Comparison of ENCODE assay signal across 8 mouse cellular contexts in the genomic region with DNA sequence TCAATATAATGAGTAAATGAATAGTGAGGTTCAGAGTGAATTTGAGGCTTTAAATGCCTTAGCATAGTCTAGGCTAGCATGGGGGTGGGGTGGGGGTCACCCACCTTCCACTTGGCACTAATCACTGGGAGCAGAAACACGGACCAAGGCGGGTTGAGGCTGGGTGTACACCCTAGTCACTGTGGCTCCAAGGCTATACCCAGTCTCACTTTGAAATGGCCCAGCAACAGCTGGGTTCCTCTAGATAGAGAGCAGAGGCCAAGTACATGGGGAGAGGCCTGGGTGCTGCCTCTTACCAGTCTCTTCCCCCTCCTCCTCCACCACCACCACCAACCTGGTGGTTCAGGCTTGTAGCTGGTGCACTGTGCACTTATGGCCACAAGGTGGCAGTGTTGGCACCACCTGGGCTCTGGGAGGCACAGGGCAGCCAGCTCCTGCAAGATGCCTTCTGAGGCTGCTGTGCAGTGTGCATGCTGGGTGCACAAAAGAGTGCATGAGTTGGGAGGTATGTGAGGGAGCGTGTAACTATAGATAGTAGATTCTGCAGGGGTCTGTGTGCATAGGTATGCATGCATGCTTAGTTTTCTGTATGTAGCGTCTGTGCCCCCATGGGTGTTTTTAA.
DNase-seq lines count a peak whose midpoint lies in the region; ATAC-seq and TF ChIP-seq lines count a peak whose summit lies in the region.

No protein-coding gene starts in this region.

- TF ChIP-seq POLR2A in CH12.LX (IDR thresholded peaks at IDR 0.05; ENCODE audit: low read depth, low read length) = no peak
- TF ChIP-seq POLR2A in testis, adult 2 months (IDR thresholded peaks at IDR 0.05; ENCODE audit: control insufficient read depth, low read depth, low read length) = no peak

- H3K4me2 ChIP-seq in CH12.LX (ENCODE audit: insufficient read depth, low read depth, poor library complexity, severe bottlenecking) = no peak overlapping the region
- no peak overlapping the region for H3K4me2 ChIP-seq in forebrain, embryonic 11.5 days (ENCODE audit: low read depth, low read length, severe bottlenecking)
- H3K4me2 ChIP-seq in heart, embryonic 16.5 days (ENCODE audit: low read depth, low read length) = no peak overlapping the region
- H3K4me2 ChIP-seq in liver, embryonic 14.5 days (ENCODE audit: low read depth) = no peak overlapping the region
- no peak overlapping the region for H3K4me2 ChIP-seq in neural tube, embryonic 15.5 days

- ATAC-seq in forebrain, embryonic 11.5 days (replicated peaks; ENCODE audit: low FRiP score) = peak; percentile 61
- ATAC-seq in heart, embryonic 16.5 days (replicated peaks; ENCODE audit: extremely low read depth, insufficient read depth, low FRiP score) = 0 out of 2 replicates have a peak, but pooled peaks have one; percentile 49
- no peak for ATAC-seq in liver, embryonic 14.5 days (ENCODE audit: insufficient read depth)
- ATAC-seq in neural tube, embryonic 15.5 days (ENCODE audit: low FRiP score) = peak; percentile 83

- 64% methylated on average over 4 of the region's 4 CpGs for WGBS in forebrain, embryonic 11.5 days
- WGBS in heart, embryonic 16.5 days = 71% methylated on average over 4 of the region's 4 CpGs
- 61% methylated on average over 4 of the region's 4 CpGs for WGBS in liver, embryonic 14.5 days (ENCODE audit: insufficient replicate concordance)
- 59% methylated on average over 4 of the region's 4 CpGs for WGBS in neural tube, embryonic 15.5 days

- H3K4me3 ChIP-seq in CH12.LX (replicated peaks in 1 of 3; ENCODE audit: low read depth in 2 of 3, low read length in 2 of 3, poor library complexity in 1 of 3) = no peak overlapping the region
- no peak overlapping the region for H3K4me3 ChIP-seq in forebrain, embryonic 11.5 days (ENCODE audit: low read depth, low read length)
- no peak overlapping the region for H3K4me3 ChIP-seq in heart, embryonic 16.5 days (ENCODE audit: low read length)
- no peak overlapping the region for H3K4me3 ChIP-seq in liver, embryonic 14.5 days (ENCODE audit: insufficient read depth in 1 of 2, low read depth in 2 of 2, low read length in 2 of 2)
- H3K4me3 ChIP-seq in neural tube, embryonic 15.5 days (replicated peaks) = no peak overlapping the region
- no peak overlapping the region for H3K4me3 ChIP-seq in testis, adult 2 months (ENCODE audit: control insufficient read depth, low read depth, low read length)

- no peak overlapping the region for H3K9ac ChIP-seq in CH12.LX (ENCODE audit: insufficient read depth, low read depth)
- H3K9ac ChIP-seq in forebrain, embryonic 11.5 days (ENCODE audit: low read length) = no peak overlapping the region
- H3K9ac ChIP-seq in heart, embryonic 16.5 days (ENCODE audit: low read length) = no peak overlapping the region
- no peak overlapping the region for H3K9ac ChIP-seq in liver, embryonic 14.5 days (replicated peaks)
- 0 out of 2 replicates have a peak overlapping the region, but pooled peaks have one; percentile 7 for H3K9ac ChIP-seq in neural tube, embryonic 15.5 days (replicated peaks)

- peak; percentile 67 for DNase-seq in CH12.LX (ENCODE audit: extremely low read depth)
- DNase-seq in c-Kit-positive CD71-negative TER-119-negative erythroid progenitor cells, embryonic 14.5 days (ENCODE audit: low read depth) = peak; percentile 48
- peak; percentile 90 for DNase-seq in forebrain, embryonic 11.5 days (ENCODE audit: low spot score)
- peak; percentile 80 for DNase-seq in kidney, postnatal 14 days
- DNase-seq in liver, embryonic 14.5 days (ENCODE audit: low read depth in 3 of 3, low spot score in 3 of 3) = peak; percentile 13 to 26 (median 24)

- H3K27me3 ChIP-seq in CH12.LX (replicated peaks) = peaks cover 5% of the 10 kb centered on the region
- no peaks in the 10 kb centered on the region for H3K27me3 ChIP-seq in forebrain, embryonic 11.5 days (ENCODE audit: control insufficient read depth, insufficient read depth, low read length)
- no peaks in the 10 kb centered on the region for H3K27me3 ChIP-seq in heart, embryonic 16.5 days (ENCODE audit: control insufficient read depth, insufficient read depth, low read length)
- no peaks in the 10 kb centered on the region for H3K27me3 ChIP-seq in liver, embryonic 14.5 days (ENCODE audit: control insufficient read depth, insufficient read depth, low read length)
- no peaks in the 10 kb centered on the region for H3K27me3 ChIP-seq in neural tube, embryonic 15.5 days (replicated peaks)
- no peaks in the 10 kb centered on the region for H3K27me3 ChIP-seq in testis, adult 2 months (ENCODE audit: control insufficient read depth, insufficient read depth, low read length)

- in situ Hi-C loops in CH12.LX (cut with MboI; ENCODE audit: low pct_ligation_motif_present, low pct_unique_long_range_greater_than_20kb, low sequenced_read_pairs) = loop anchor here (10.0 kb wide), 1 partner anchor 229 kb away; no protein-coding TSS in a partner anchor

- H3K79me2 ChIP-seq in CH12.LX (replicated peaks; ENCODE audit: control insufficient read depth, extremely low read depth, insufficient read depth, poor library complexity, severe bottlenecking) = no peaks in the 10 kb centered on the region

- H3K9me3 ChIP-seq in CH12.LX (replicated peaks; ENCODE audit: low read length) = peaks cover 3% of the 10 kb centered on the region
- no peaks in the 10 kb centered on the region for H3K9me3 ChIP-seq in forebrain, embryonic 11.5 days (ENCODE audit: control insufficient read depth, low read length)
- H3K9me3 ChIP-seq in heart, embryonic 16.5 days (replicated peaks; ENCODE audit: control insufficient read depth, low read length) = peaks cover 3% of the 10 kb centered on the region; the same call in 1 of the 2 replicates
- H3K9me3 ChIP-seq in liver, embryonic 14.5 days (ENCODE audit: control insufficient read depth, low read length) = no peaks in the 10 kb centered on the region
- H3K9me3 ChIP-seq in neural tube, embryonic 15.5 days (replicated peaks) = no peaks in the 10 kb centered on the region

- peaks cover 0 to 4% of the 10 kb centered on the region in 2 experiments; a peak in 2 of 4 replicates for H3K4me1 ChIP-seq in CH12.LX (ENCODE audit: control insufficient read depth in 1 of 2, insufficient read depth in 2 of 2)
- H3K4me1 ChIP-seq in forebrain, embryonic 11.5 days (replicated peaks; ENCODE audit: control insufficient read depth, insufficient read depth, low read length) = no peaks in the 10 kb centered on the region; the same call in 1 of the 2 replicates
- no peaks in the 10 kb centered on the region for H3K4me1 ChIP-seq in heart, embryonic 16.5 days (ENCODE audit: control insufficient read depth, insufficient read depth, low read length)
- H3K4me1 ChIP-seq in liver, embryonic 14.5 days (replicated peaks; ENCODE audit: control insufficient read depth in 2 of 2, insufficient read depth in 2 of 2, low read length in 1 of 2) = no peaks in the 10 kb centered on the region
- peaks cover 17% of the 10 kb centered on the region for H3K4me1 ChIP-seq in neural tube, embryonic 15.5 days
- H3K4me1 ChIP-seq in testis, adult 2 months (ENCODE audit: control insufficient read depth, insufficient read depth, low read length) = peaks cover 8% of the 10 kb centered on the region; the same call in 1 of the 2 replicates

- peak; percentile 76 for TF ChIP-seq RAD21 in CH12.LX (IDR thresholded peaks at IDR 0.05; ENCODE audit: low read depth, low read length)

- H3K27ac ChIP-seq in CH12.LX (ENCODE audit: insufficient read depth, low read depth) = no peak overlapping the region
- no peak overlapping the region for H3K27ac ChIP-seq in forebrain, embryonic 11.5 days (ENCODE audit: low read depth, low read length)
- H3K27ac ChIP-seq in heart, embryonic 16.5 days (ENCODE audit: low read length) = no peak overlapping the region
- H3K27ac ChIP-seq in liver, embryonic 14.5 days = no peak overlapping the region
- H3K27ac ChIP-seq in neural tube, embryonic 15.5 days (replicated peaks) = peak overlapping the region; percentile 15
- H3K27ac ChIP-seq in testis, adult 2 months (ENCODE audit: control insufficient read depth, insufficient read depth, low read depth, low read length) = no peak overlapping the region

- H3K36me3 ChIP-seq in CH12.LX (replicated peaks in 1 of 2; ENCODE audit: control insufficient read depth in 1 of 2, insufficient read depth in 1 of 2, low read length in 1 of 2) = no peaks in the 10 kb centered on the region
- H3K36me3 ChIP-seq in forebrain, embryonic 11.5 days (ENCODE audit: control insufficient read depth, insufficient read depth, low read length) = no peaks in the 10 kb centered on the region
- H3K36me3 ChIP-seq in heart, embryonic 16.5 days (ENCODE audit: control insufficient read depth, insufficient read depth) = no peaks in the 10 kb centered on the region
- H3K36me3 ChIP-seq in liver, embryonic 14.5 days (replicated peaks; ENCODE audit: control insufficient read depth, insufficient read depth, low read depth) = no peaks in the 10 kb centered on the region
- no peaks in the 10 kb centered on the region for H3K36me3 ChIP-seq in neural tube, embryonic 15.5 days
- no peaks in the 10 kb centered on the region for H3K36me3 ChIP-seq in testis, adult 2 months (ENCODE audit: control insufficient read depth, insufficient read depth, low read length)

- TF ChIP-seq CTCF in CH12.LX (conservative IDR thresholded peaks at IDR 0.05 in 1 of 2, IDR thresholded peaks at IDR 0.05 in 1 of 2; ENCODE audit: low read depth in 2 of 2, low read length in 2 of 2) = peak; percentile 84 to 91
- peak; percentile 100 for TF ChIP-seq CTCF in liver, embryonic 14.5 days (IDR thresholded peaks at IDR 0.05; ENCODE audit: low read depth)
- TF ChIP-seq CTCF in testis, adult 2 months (IDR thresholded peaks at IDR 0.05; ENCODE audit: control insufficient read depth, insufficient read depth, insufficient replicate concordance, low read depth, low read length) = peak; percentile 100

- dilution Hi-C loops in CH12.LX (cut with MboI; ENCODE audit: extremely low pct_ligation_motif_present, extremely low pct_unique_long_range_greater_than_20kb, low sequenced_read_pairs) = no loop called here

- TF ChIP-seq EP300 in CH12.LX (IDR thresholded peaks at IDR 0.05; ENCODE audit: low read length) = no peak
- TF ChIP-seq EP300 in liver, embryonic 14.5 days (IDR thresholded peaks at IDR 0.05; ENCODE audit: low read depth) = no peak

TF ChIP-seq in CH12.LX, 34 proteins besides CTCF, POLR2A, EP300 and RAD21:
- TF ChIP-seq ZC3H11A (IDR thresholded peaks at IDR 0.05; ENCODE audit: low read depth, low read length) (peak; percentile 46; the same call in 1 of the 2 replicates), HCFC1 (IDR thresholded peaks at IDR 0.05; ENCODE audit: low read depth, low read length) (0 out of 2 replicates have a peak, but pooled peaks have one; percentile 12), NELFE (IDR thresholded peaks at IDR 0.05; ENCODE audit: low read depth, low read length) (peak; percentile 18; the same call in 1 of the 2 replicates), ELF1 (IDR thresholded peaks at IDR 0.05; ENCODE audit: low read depth, low read length) (no peak), SMC3 (IDR thresholded peaks at IDR 0.05; ENCODE audit: low read depth, low read length) (peak; percentile 90)

Comparison
In these comparisons a context has a peak if more than half of its experiments do, and no peak if none do; other contexts are left out.
1. DNase-seq: peak in every context shown above with its lines; median percentile 90 in forebrain, embryonic 11.5 days; 80 in kidney, postnatal 14 days; 67 in CH12.LX; 48 in c-Kit-positive CD71-negative TER-119-negative erythroid progenitor cells, embryonic 14.5 days; 24 in liver, embryonic 14.5 days.